Mouse (Mus musculus): ENCODE measurements around the gene Ubash3a. TPM values are rescaled to one million over a fixed set of nuclear protein-coding genes. Genes with fewer than 3 reads are reported as not detected.

Gene Ubash3a
- polyA plus RNA-seq (2021; fragmentation: Nextera tagmentation), result 0.58 and 0.65 TPM in 2 replicates
- long read RNA-seq, experiment 1, full-length matches to known transcripts, result 1 of 1 reads
- long read RNA-seq, experiment 1, partial matches to known transcripts, result 0 of 1 reads
- long read RNA-seq, experiment 1, other reads (novel, unspliced or antisense), result 0 of 1 reads
- long read RNA-seq, experiment 2, full-length matches to known transcripts, result 2 of 2 reads
- long read RNA-seq, experiment 2, partial matches to known transcripts, result 0 of 2 reads
- long read RNA-seq, experiment 2, other reads (novel, unspliced or antisense), result 0 of 2 reads

DNA sequence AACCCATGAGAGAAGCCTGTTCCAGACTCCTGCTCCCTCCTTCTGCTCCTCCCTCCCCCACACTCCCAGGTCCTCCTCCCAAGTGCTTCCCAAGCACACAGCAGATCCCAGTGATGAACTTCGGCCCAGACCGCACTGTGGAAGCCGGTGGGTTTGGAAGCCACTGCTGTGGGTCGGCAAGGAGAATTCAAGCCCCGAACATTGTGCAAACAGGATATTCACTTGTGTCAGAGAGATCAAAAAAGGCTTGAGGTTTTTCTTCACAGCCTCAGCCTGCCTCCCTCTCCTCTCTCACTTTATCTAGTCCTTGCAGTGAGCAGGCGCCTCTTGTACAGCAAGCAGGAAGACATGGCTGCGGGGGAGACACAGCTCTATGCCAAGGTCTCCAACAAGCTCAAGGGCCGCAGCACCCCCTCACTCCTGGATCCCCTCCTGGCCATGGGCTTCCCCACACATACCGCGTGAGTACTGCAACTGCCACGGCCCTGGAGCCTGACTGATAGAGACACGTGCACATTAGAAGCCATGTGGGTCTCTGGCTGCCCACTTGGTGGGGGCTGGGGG lies at the start of gene Ubash3a:
Gene Ubash3a (plus strand): TSS at position 103 of the 564 bp plus-strand sequence.

GRCm38 (mm10) chr17:31165127-31165526 lies 42.5 kb upstream of the Ubash3a start, which contains the start of gene Tff1:
Gene Tff1, minus strand, starts transcription at chr17:31165277.

DNA sequence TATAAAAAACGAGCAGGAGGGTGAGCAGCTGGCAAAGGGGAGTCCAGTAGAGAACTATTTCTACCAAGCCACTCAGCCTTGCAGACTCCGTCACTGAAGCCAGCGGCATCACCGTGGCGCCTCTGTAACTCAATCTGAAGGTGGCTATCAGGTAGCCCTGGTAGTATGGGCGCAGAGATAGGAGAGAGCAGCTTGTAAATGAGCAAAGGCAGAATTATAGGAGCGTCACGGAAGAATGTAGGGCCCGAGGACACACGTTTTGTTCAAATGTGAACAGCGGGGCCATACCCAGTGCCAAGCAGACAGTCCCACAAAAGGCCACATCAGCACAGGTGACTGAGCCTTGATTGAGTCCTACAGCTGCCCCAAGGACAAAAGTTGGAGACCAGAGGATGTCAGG lies 8.8 kb upstream of the Ubash3a start, which contains the start of gene Tmprss3:
Gene Tmprss3 (minus strand): TSS at position 101 of the 400 bp plus-strand sequence.

GRCm38 (mm10) chr17:31276922-31277918 lies 69.5 kb downstream of the Ubash3a start, which contains the start of gene Rsph1:
Gene Rsph1, minus strand, starts transcription at chr17:31277383.

DNA sequence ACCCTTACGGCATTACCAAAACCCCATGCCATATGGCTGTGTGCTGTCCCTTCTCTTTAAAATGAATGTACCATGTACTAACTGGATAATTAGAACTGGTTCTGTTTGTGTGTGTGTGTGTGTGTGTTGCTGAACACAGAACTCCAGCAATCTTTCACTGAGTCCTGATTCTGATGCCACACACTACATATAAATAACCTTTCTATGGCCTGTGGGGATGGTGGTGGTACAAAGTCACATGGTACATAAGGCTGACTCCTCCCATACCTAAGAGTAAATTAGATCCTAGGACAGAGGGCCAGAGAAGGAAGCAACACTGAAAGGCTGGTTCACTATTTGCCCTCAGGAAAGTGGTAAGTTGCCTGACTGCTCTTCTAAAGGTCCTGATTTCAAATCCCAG lies 78.8 kb downstream of the Ubash3a start, which contains the start of gene Slc37a1:
Gene Slc37a1 (plus strand): TSS at position 301 of the 400 bp plus-strand sequence.

Other genes with a start within 250 kb of the Ubash3a start
- gene Abcg1, start 150.2 kb upstream of the Ubash3a start, polyA plus RNA-seq (2021; fragmentation: Nextera tagmentation), result 61.0 and 75.7 TPM in 2 replicates
- gene Tff3, start 78.2 kb upstream of the Ubash3a start, polyA plus RNA-seq (2021; fragmentation: Nextera tagmentation), result not detected in 2 replicates
- gene Tff2, start 63.6 kb upstream of the Ubash3a start, polyA plus RNA-seq (2021; fragmentation: Nextera tagmentation), result not detected in 2 replicates
- gene Tff1, start 42.6 kb upstream of the Ubash3a start, polyA plus RNA-seq (2021; fragmentation: Nextera tagmentation), result not detected in 2 replicates
- 0.06 TPM in 1 of 2 replicates, not detected in the other for gene Tmprss3, start 8.9 kb upstream of the Ubash3a start, polyA plus RNA-seq (2021; fragmentation: Nextera tagmentation)
- gene Rsph1, start 69.5 kb downstream of the Ubash3a start, polyA plus RNA-seq (2021; fragmentation: Nextera tagmentation), result 8.4 and 23.0 TPM in 2 replicates
- 4.6 and 6.1 TPM in 2 replicates for gene Slc37a1, start 78.9 kb downstream of the Ubash3a start, polyA plus RNA-seq (2021; fragmentation: Nextera tagmentation)
- 7.4 and 8.1 TPM in 2 replicates for gene Pde9a, start 178.3 kb downstream of the Ubash3a start, polyA plus RNA-seq (2021; fragmentation: Nextera tagmentation)

All from layer of hippocampus, adult 6 months (tissue).